Mouse (Mus musculus) G1E (cell line): ENCODE results near the gene Aldob. TPM values are rescaled to one million over a fixed set of nuclear protein-coding genes. Genes with fewer than 3 reads are reported as not detected.
A peak's percentile ranks its signal among the peaks of the same experiment; 100 is the strongest.

Experiments used
- ATAC-seq: 2 replicates; pipeline ENCODE4 v1.8.0; 2016; ENCODE audit warnings: mild to moderate bottlenecking; ENCODE audit not compliant: insufficient number of reproducible peaks, poor library complexity, low FRiP score, severe bottlenecking; ENCODE audit errors: extremely low read depth
- DNase-seq: peaks from one replicate; pipeline ENCODE4 v3.0.0; 2012; ENCODE audit warnings: low spot score
- H3K27me3 ChIP-seq: 2 replicates; pipeline ENCODE4 v1.6.1; 2012; ENCODE audit warnings: mild to moderate bottlenecking, low read length, inconsistent platforms; ENCODE audit not compliant: insufficient read depth
- H3K36me3 ChIP-seq: replicated peaks from 2 replicates; pipeline ENCODE3; 2012; ENCODE audit warnings: mild to moderate bottlenecking, inconsistent platforms
- H3K4me1 ChIP-seq: 2 replicates; pipeline ENCODE4 v1.6.1; 2012; ENCODE audit warnings: low read depth, low read length, inconsistent platforms, mixed read lengths; ENCODE audit not compliant: insufficient read depth
- H3K4me3 ChIP-seq: 2 replicates; pipeline ENCODE4 v1.5.1; 2012; ENCODE audit warnings: low read depth, mild to moderate bottlenecking, inconsistent platforms, low read length, moderate library complexity, mixed read lengths
- H3K9me3 ChIP-seq: replicated peaks from 2 replicates; pipeline ENCODE4 v1.6.1; 2012; ENCODE audit warnings: inconsistent platforms
- CTCF ChIP-seq: IDR thresholded peaks from 2 replicates; pipeline ENCODE4 v1.5.1; 2012; ENCODE audit warnings: low read depth, low read length, inconsistent platforms, mixed read lengths
- GATA1 ChIP-seq: IDR thresholded peaks from 2 replicates; pipeline ENCODE4 v1.6.1; 2012; ENCODE audit warnings: borderline replicate concordance, low read length, inconsistent platforms, mixed read lengths
- GATA2 ChIP-seq: IDR thresholded peaks from 2 replicates; pipeline ENCODE4 v1.6.1; 2012; ENCODE audit warnings: low read depth, low read length, inconsistent platforms, borderline replicate concordance
- POLR2AphosphoS5 ChIP-seq: IDR thresholded peaks from 2 replicates; pipeline ENCODE4 v1.6.1; 2012; ENCODE audit warnings: low read depth, low read length, inconsistent platforms; ENCODE audit not compliant: insufficient replicate concordance
- TAL1 ChIP-seq: conservative IDR thresholded peaks from 2 replicates; pipeline ENCODE4 v1.6.1; 2012; ENCODE audit warnings: low read depth, low read length, inconsistent platforms, mixed read lengths
- polyA plus RNA-seq: library from polyadenylated mRNA; stranded (reverse); fragments of >175 nt; gene quantifications from 2 replicates; pipeline ENCODE4 v1.2.3, GENCODE M21; 2012
- total RNA-seq, 2 experiments: library from RNA; stranded (forward) in 1 of 2; stranded (reverse) in 1 of 2; fragments of 200-1000 nt in 1 of 2; fragments of >200 nt in 1 of 2; fragmentation: Nextera tagmentation in 1 of 2; gene quantifications; 2 replicates each; pipeline ENCODE4 v1.2.3; 2014 to 2017

Gene Aldob
- total RNA-seq (2014; fragmentation: Nextera tagmentation): not detected in 2 replicates
- total RNA-seq (2017): 0.44 TPM in 1 of 2 replicates, not detected in the other
- polyA plus RNA-seq: not detected in 2 replicates

GRCm38 (mm10) chr4:49549383-49549782 is at the start of gene Aldob:
Gene Aldob, minus strand, starts transcription at chr4:49549546.
- Histone ChIP-seq H3K4me1 (no peaks in the 10 kb centered on the region), H3K4me3 (no peak within 1 kb of the TSS), H3K9me3 (no peaks in the 10 kb centered on the region), H3K27me3 (peaks cover 22% of the 10 kb centered on the region), H3K36me3 (no peaks in the 10 kb centered on the region)
- no peak for DNase-seq
- TF ChIP-seq GATA2 (no peak), TAL1 (no peak), GATA1 (no peak), POLR2AphosphoS5 (no peak), CTCF (no peak)
- ATAC-seq: no peak

GRCm38 (mm10) chr4:49597183-49598100 is 48.1 kb upstream of the Aldob start, which contains the start of gene Tmem246:
Gene Tmem246, minus strand, starts transcription at chr4:49597876.
- Histone ChIP-seq H3K36me3 (peaks cover 4% of the 10 kb centered on the region), H3K4me1 (peaks cover 33% of the 10 kb centered on the region), H3K27me3 (no peaks in the 10 kb centered on the region), H3K9me3 (no peaks in the 10 kb centered on the region), H3K4me3 (peak within 1 kb of the TSS; percentile 92)
- peak; percentile 72 for ATAC-seq
- TF ChIP-seq CTCF (no peak), GATA2 (no peak), GATA1 (no peak), TAL1 (no peak), POLR2AphosphoS5 (no peak)
- peak; percentile 54 for DNase-seq

GRCm38 (mm10) chr4:49596846-49597182 is 47.5 kb upstream of the Aldob start:
- no peak for DNase-seq
- Histone ChIP-seq H3K27me3 (no peaks in the 10 kb centered on the region), H3K36me3 (peaks cover 4% of the 10 kb centered on the region), H3K9me3 (no peaks in the 10 kb centered on the region), H3K4me1 (peaks cover 39% of the 10 kb centered on the region), H3K4me3 (peak overlapping the region; percentile 92)
- no peak for TF ChIP-seq GATA2
- TF ChIP-seq POLR2AphosphoS5: no peak
- no peak for TF ChIP-seq GATA1
- no peak for TF ChIP-seq CTCF
- no peak for TF ChIP-seq TAL1
- no peak for ATAC-seq

- peaks cover 46% of the 10 kb centered on the region for H3K4me1 ChIP-seq
- no peak for TF ChIP-seq POLR2AphosphoS5
- no peak for TF ChIP-seq TAL1
- no peak for TF ChIP-seq CTCF
- TF ChIP-seq GATA2: no peak
- TF ChIP-seq GATA1: no peak
- ATAC-seq: no peak
- peaks cover 59% of the 10 kb centered on the region for H3K36me3 ChIP-seq
- DNase-seq: no peak
- H3K27me3 ChIP-seq: no peaks in the 10 kb centered on the region
- H3K4me3 ChIP-seq: no peak overlapping the region
- no peaks in the 10 kb centered on the region for H3K9me3 ChIP-seq
Measured at GRCm38 (mm10) chr4:49590152-49590551, 40.8 kb upstream of the Aldob start.

GRCm38 (mm10) chr4:49586811-49587210 is 37.5 kb upstream of the Aldob start:
- no peaks in the 10 kb centered on the region for H3K27me3 ChIP-seq
- ATAC-seq (no peak), DNase-seq (no peak)
- H3K9me3 ChIP-seq: no peaks in the 10 kb centered on the region
- H3K36me3 ChIP-seq: peaks cover 71% of the 10 kb centered on the region
- H3K4me3 ChIP-seq: no peak overlapping the region
- TF ChIP-seq GATA1 (no peak), TAL1 (no peak), GATA2 (no peak), POLR2AphosphoS5 (no peak), CTCF (no peak)
- H3K4me1 ChIP-seq: peaks cover 62% of the 10 kb centered on the region

GRCm38 (mm10) chr4:49585524-49586101 is 36.3 kb upstream of the Aldob start:
- Histone ChIP-seq H3K27me3 (no peaks in the 10 kb centered on the region), H3K4me3 (no peak overlapping the region), H3K9me3 (no peaks in the 10 kb centered on the region), H3K4me1 (peaks cover 65% of the 10 kb centered on the region), H3K36me3 (peaks cover 67% of the 10 kb centered on the region)
- DNase-seq (no peak), ATAC-seq (no peak)
- TF ChIP-seq POLR2AphosphoS5 (no peak), GATA1 (no peak), GATA2 (no peak), TAL1 (no peak)
